Mouse (Mus musculus): ENCODE measurements around the gene Sh3bp2. TPM values are rescaled to one million over a fixed set of nuclear protein-coding genes. Genes with fewer than 3 reads are reported as not detected.
A peak's percentile ranks its signal among the peaks of the same experiment; 100 is the strongest.

Gene Sh3bp2
- total RNA-seq (2021), result 1 to 10 TPM; 2.6 to 3.2 TPM
- long read RNA-seq, experiment 1, result 0 reads
- long read RNA-seq, experiment 2, result 0 reads

DNA sequence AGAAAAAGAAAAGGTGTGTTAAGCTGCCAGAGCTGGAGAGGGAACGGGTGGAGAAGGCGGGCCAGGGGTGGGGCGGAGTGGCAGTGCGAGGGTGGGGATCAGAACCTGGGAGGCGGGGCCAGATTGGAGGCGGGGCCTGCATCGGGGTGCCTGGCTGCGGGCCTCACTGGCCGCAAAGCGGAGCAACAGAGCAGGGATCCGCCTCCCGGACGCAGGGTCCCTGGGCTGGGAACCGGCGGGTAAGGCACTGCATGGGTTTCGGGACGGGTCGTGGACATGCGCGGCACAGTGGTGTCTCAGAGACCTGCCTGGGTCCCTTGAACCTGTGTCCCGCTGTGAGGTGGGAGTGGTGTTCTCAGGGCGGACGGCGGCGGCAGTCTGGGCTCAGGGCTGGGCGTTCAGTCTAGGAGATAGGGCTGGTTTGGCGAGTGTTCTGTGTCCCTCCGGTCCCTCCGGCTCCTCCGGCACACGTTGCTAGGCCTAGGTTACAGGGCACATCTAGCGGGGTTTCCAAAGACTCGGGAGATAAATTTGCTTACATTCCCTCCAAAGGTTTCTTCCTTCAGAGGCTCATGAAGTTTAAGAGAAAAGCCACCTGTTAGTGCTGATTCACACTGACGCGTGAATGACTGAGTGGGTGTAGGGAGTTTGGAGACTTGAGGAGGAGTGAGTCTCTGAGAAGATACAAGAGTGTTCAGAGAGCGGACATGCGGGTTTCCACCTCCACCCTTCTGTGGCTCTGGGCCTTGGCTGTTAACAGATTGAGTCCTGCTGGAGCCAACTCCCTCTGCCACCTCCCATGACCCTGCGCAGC, at the start of gene Sh3bp2:
TSS of gene Sh3bp2 (plus strand) at position 176 of the 814 bp plus-strand sequence.
- DNase-seq, result peak; percentile 98

- no peak for DNase-seq
Measured at GRCm38 (mm10) chr5:34480926-34481325, 44.7 kb upstream of the Sh3bp2 start.

- DNase-seq, result no peak
Measured at GRCm38 (mm10) chr5:34485731-34486130, 39.9 kb upstream of the Sh3bp2 start.

DNA sequence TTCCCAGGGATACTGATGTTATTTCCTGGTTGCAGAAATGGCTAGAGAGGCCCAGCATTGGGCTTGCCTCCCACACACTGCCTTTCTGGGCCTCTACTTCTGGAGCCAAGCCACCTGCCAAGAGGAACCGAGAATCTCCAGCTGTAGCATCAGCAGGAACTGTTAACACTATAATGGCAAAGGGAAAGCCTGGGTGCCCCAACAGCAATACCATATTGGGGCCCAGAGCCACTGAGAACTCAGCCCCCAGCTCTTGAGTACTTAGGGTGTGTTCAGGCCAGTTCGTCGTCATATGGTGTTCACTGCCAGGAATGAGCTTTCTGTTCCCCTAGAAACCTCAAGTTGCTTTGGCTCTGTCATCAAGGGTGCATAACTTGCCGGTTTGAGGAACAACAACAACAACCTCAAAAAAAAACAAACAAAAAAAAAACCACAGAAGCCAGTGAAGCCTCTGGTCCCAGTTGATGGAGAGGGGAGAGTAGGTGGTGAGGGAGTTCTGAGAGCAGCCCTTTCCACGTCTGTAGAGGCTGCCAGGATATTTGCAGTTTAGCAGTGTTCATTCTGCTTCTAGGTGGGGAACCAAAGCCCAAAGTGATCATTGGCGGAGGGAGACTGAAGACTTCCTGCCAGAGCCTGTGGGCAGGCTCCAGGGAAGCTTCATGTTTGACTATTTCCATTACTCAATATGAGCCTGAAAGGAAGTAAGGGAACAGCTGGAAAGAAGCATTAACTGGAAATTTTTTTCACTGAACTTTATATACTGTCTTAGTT, 38.1 kb upstream of the Sh3bp2 start:
- peak; percentile 71 to 73 for DNase-seq

- no peak for DNase-seq
Measured at GRCm38 (mm10) chr5:34488741-34489417, 36.8 kb upstream of the Sh3bp2 start.

GRCm38 (mm10) chr5:34489418-34489787, 36.2 kb upstream of the Sh3bp2 start:
- no peak for DNase-seq

DNA sequence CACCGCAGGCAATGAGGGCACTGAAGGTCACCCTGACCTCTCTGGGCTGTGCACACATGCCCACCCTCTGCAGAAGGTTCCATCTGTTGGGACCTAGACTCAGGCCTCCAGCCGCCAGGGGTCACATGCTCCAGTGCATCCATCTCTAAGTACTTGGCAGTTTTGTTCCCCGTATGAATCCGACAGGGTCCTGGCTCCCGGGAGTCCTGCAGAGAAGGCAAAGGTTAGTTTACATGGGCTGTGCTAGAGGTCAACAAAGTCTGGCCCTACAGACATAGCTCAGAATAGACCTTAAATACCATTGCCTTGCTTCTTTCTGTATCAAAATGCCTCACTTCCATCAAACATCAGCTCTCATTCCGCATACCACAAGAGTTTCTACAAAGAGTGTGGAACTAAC, 28.9 kb upstream of the Sh3bp2 start:
- DNase-seq, result no peak

GRCm38 (mm10) chr5:34500886-34501285, 24.8 kb upstream of the Sh3bp2 start:
- no peak for DNase-seq

DNA sequence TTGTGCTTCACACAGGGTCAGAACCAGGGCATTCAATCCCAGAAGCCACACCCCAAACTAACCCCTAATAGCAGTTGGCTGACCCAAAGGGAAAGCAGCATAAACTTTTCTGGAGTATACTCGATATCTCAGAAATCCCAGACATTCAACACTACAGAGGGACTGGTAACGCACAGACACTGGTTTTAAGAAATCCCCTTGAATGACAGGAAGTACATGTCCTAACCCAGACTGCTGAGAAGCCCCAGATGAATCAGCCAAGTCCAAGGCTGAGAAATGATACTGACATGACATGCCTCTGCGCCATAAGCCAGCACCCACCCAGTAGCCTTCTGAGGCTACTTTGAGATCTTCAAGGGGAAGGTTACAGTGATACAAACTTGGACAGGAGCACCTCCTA, 24.1 kb upstream of the Sh3bp2 start:
- DNase-seq, result no peak

DNA sequence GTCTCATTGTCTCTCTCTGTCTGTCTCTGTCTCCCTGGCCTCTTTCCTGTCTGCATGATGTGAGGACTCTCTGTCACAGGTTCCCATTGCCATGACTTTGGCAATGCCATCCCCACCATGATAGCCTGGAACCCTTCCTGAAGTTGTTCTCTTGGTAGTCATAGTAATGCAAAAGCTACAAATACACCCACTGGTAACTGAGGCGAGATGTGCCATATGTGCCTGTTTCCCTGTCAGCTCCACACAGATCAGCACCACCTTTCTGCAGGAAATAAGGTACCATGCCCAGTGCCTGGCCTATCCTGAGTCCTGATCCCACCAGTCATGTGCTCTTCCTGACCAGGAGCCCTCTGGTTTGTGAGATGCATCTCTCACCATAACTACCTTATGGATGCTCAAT, 23.2 kb upstream of the Sh3bp2 start:
- no peak for DNase-seq

- no peak for DNase-seq
Measured at GRCm38 (mm10) chr5:34502821-34503220, 22.8 kb upstream of the Sh3bp2 start.

- DNase-seq, result no peak
Measured at GRCm38 (mm10) chr5:34512486-34512885, 13.2 kb upstream of the Sh3bp2 start.

DNA sequence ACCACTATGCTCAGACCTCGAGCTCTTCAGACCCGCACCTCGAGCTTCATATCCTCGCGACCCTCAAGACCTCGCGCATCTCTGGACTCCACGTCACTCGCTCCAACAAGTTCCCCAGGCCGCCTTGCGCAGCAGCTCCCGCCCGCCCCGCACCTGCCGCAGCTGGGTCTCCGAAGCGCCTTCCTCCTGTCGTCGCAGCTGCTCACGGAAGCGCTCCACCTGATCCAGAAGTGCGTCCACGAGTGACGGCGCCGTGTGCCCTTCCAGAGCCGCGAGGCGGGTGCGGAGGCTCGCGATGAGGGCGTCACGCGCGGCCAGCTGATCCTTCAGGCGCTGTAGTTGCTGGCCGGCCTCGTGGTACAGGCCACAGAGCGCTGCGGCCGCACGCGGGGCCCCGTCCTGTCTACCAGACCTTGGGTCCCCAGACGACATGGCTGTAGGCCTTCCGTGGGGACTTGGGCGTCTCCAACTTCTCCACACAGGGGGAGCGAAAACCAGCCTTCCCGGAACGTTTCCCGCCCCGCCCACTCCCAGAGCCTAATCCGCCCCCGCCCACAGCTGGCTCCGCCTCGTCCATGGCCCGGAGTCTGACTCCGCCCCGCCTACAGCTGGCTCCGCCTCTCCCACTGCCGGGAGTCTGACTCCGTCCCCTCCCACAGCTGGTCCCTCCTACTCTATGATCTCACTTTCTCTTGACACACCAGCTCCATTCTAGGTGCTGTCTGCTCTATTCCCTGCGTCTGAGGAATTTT, 12.0 kb upstream of the Sh3bp2 start, which contains the start of gene Tnip2:
TSS of gene Tnip2 (minus strand) at position 526 of the 752 bp plus-strand sequence.
- DNase-seq, result peak; percentile 98

GRCm38 (mm10) chr5:34514218-34514566, 11.4 kb upstream of the Sh3bp2 start:
- no peak for DNase-seq

DNA sequence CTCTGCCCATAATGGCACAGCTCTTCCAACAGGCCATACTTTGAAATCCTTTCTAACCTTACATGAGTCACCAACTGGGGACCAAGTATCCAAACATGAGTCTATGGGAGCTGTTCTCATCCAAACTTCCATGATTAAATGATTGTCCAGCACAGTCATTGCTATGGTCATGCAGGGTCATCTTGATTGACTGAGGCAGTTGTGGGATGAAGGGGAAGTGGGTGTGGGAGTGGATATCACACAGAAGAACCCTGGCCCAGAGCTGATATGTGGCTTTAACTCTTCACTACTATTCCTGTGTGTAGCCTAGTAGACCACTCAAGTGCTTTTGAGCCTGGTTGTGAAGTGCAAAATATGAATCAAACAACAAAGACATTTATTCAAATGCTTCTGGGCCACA, 10.5 kb upstream of the Sh3bp2 start:
- no peak for DNase-seq

DNA sequence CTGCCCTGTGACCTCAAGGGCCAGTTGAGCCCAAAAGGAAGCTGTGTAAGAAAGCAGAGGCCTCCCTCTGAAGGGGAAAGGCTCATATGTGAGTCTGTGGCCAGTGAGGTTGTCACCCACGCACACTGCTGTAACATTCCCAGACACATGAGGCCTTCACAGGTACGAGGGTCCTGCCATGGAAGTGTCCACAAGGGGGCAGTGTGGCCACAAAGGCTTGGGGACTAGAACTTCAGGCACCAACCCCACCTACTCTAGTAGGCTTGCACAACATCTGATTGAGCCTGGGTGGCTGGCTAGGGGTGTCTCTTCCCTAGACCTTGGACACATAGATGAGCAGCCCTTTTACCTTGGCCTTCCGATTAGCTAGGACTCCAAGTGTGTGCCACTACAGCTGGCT, 7.7 kb upstream of the Sh3bp2 start:
- DNase-seq, result peak; percentile 85 to 91

DNA sequence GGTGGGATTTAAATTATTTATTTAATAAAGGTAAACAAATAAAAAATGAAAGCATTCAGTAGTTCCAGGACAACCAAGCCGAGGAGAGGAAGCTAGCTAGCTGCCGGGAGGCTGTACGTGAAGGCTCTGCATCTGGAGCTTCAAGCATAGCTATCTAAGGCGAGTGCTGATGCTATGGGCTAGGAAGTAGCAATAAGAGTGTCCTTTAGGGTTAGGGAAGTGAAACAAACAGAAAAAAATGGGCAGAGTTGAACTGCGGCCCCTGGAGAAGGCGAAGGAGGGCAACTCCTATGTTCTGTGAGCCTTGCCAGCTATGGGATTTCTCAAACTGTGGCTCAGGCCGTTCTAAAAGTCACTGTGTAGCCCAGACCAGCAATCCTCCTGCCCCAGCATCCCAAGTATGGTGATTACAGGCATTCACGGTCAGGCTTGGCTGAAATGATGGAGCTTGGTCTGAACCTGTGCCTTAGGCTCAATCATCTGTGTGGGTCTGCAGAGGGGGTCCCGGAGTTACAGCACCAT, 6.2 kb upstream of the Sh3bp2 start:
- DNase-seq, result peak; percentile 19 to 57

DNA sequence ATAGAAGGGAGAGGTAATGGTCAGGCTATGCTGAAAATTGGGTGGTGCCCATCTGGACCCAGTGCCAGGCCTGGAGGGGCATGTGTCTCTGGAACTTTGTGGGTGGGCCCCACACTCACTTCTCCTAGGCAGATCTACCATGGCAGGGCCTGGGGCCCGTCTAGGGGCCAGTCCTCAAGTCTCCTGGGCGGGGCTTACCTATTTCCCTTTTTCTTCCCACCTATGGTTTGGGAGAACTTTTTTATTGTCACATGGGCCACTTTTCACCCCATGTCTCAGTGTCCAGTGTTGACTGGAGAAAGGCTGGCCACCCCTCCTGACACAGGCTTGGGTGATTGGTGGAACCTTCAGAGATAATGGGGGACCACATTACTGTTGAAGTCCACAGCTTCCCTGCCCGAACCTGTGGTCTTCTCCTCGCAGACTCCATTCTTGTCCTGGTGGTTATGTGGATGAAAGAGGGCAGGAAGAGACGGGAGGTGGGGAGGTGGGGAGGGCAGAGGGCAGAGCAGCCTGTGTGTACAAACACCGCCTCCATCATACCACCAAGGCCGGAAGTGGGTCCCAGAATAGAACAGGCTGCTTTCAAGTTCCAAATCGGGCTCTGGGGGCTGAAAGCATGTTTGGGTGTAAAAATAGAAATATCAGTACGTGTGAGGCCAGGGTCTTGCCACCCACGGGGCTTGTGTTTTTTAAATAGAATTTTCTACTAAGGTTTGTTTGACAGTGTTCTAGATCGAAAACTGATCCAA, 5.0 kb upstream of the Sh3bp2 start:
- DNase-seq, result no peak

DNA sequence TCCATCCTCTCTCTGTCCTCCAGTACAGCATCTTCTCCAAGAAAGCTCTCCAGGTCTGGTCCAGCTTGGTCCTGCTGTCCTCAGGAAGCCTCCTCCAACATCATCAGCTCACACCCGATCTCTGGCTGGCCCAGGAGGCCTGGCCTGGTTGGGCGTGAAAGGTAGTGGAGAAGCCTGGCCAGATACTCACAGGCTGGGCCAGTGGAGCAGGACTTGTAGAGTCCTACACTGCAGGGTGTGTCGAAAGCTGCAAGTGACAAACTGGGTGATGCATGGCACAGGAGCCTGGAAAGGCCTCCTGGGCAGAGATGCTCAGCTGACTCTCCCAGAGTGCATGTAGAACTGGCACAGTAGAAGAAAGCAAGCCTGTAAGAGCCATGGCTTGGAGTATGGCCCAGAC, 4.3 kb upstream of the Sh3bp2 start:
- no peak for DNase-seq

- no peak for DNase-seq
Measured at GRCm38 (mm10) chr5:34523958-34524485, 1.6 kb upstream of the Sh3bp2 start.

GRCm38 (mm10) chr5:34524511-34524910, 1.1 kb upstream of the Sh3bp2 start:
- no peak for DNase-seq

All from heart, adult 18-20 months (tissue).